Mouse (Mus musculus) Muller cell, postnatal 12 days (primary cell): ENCODE data around the gene Mycl.
A peak's percentile ranks its signal among the peaks of the same experiment; 100 is the strongest.

Source experiments
- DNase-seq: peaks from one replicate; pipeline ENCODE4 v3.0.0-alpha.2; 2015; ENCODE audit errors: inconsistent ontology term

Gene Mycl

GRCm38 (mm10) chr4:123014501-123015282, 19.2 kb downstream of the Mycl start:
- no peak for DNase-seq

GRCm38 (mm10) chr4:123016451-123016957, 21.1 kb downstream of the Mycl start, which contains the start of gene Trit1:
TSS of gene Trit1 (plus strand) at chr4:123016597.
- DNase-seq: peak; percentile 91

GRCm38 (mm10) chr4:123021591-123021990, 26.1 kb downstream of the Mycl start:
- DNase-seq: no peak

GRCm38 (mm10) chr4:123022896-123023295, 27.4 kb downstream of the Mycl start:
- no peak for DNase-seq

GRCm38 (mm10) chr4:123025418-123025817, 30.0 kb downstream of the Mycl start:
- no peak for DNase-seq

- no peak for DNase-seq
Observed at GRCm38 (mm10) chr4:123026161-123026560, 30.7 kb downstream of the Mycl start.

- DNase-seq: no peak
Observed at GRCm38 (mm10) chr4:123026597-123026996, 31.1 kb downstream of the Mycl start.

GRCm38 (mm10) chr4:123034841-123035240, 39.4 kb downstream of the Mycl start:
- DNase-seq: no peak

- DNase-seq: no peak
Observed at GRCm38 (mm10) chr4:123035636-123036035, 40.2 kb downstream of the Mycl start.

GRCm38 (mm10) chr4:123036710-123037109, 41.3 kb downstream of the Mycl start:
- DNase-seq: no peak

- DNase-seq: no peak
Observed at GRCm38 (mm10) chr4:123041131-123041530, 45.7 kb downstream of the Mycl start.

GRCm38 (mm10) chr4:123043858-123044257, 48.4 kb downstream of the Mycl start:
- no peak for DNase-seq

- no peak for DNase-seq
Observed at GRCm38 (mm10) chr4:123044842-123045241, 49.4 kb downstream of the Mycl start.

- no peak for DNase-seq
Observed at GRCm38 (mm10) chr4:123046300-123046699, 50.8 kb downstream of the Mycl start.

- DNase-seq: peak; percentile 84
Observed at GRCm38 (mm10) chr4:123050681-123051211, 55.3 kb downstream of the Mycl start.
